Mouse (Mus musculus) brain, embryonic 14.5 days (tissue): ENCODE measurements around the gene Zdhhc8. TPM values are rescaled to one million over a fixed set of nuclear protein-coding genes. Genes with fewer than 3 reads are reported as not detected.

ENCODE experiments used
- DNase-seq: peaks from one replicate; pipeline ENCODE4 v3.0.0-alpha.2; 2011; ENCODE audit warnings: low read depth
- CTCF ChIP-seq: fragments of 200-500 bp; IDR thresholded peaks from 2 replicates; pipeline ENCODE4 v1.5.1; 2012; ENCODE audit warnings: inconsistent platforms, mild to moderate bottlenecking, moderate library complexity, borderline replicate concordance; ENCODE audit not compliant: insufficient read depth, insufficient read length; ENCODE audit errors: extremely low read depth
- POLR2A ChIP-seq: fragments of 200-500 bp; IDR thresholded peaks from 2 replicates; pipeline ENCODE4 v1.6.1; 2012; ENCODE audit warnings: mild to moderate bottlenecking, inconsistent platforms, borderline replicate concordance; ENCODE audit not compliant: poor library complexity, insufficient read depth, insufficient read length, severe bottlenecking; ENCODE audit errors: extremely low read depth
- polyA plus RNA-seq: library from polyadenylated mRNA; depleted of rRNA; stranded (reverse); fragments of >200 nt; gene quantifications from 2 replicates; pipeline ENCODE4 v1.2.3, GENCODE M21; 2012

Gene Zdhhc8
- polyA plus RNA-seq, 1 experiment = 60.4 TPM

DNA sequence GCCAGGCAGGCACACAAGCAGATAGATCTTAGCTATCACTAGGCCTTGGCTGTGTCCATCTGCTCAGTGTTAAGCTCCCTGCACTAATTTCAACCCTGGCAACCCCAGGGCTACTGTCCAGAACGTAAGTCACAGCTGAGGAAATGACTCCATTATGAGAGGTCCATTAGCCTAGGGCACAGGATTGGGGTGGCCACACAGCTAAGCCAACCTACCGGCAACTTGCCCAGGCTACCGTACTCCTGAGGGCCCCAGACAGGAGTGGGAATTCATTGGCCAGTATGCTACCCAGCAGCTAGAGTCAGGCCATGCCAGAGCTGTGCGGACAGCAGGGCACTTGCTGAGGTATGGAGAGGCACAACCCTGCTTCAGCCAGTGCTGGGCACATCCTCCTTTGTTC is 6.1 kb downstream of the Zdhhc8 start:
- no peak for DNase-seq
- TF ChIP-seq CTCF = no peak
- no peak for TF ChIP-seq POLR2A

DNA sequence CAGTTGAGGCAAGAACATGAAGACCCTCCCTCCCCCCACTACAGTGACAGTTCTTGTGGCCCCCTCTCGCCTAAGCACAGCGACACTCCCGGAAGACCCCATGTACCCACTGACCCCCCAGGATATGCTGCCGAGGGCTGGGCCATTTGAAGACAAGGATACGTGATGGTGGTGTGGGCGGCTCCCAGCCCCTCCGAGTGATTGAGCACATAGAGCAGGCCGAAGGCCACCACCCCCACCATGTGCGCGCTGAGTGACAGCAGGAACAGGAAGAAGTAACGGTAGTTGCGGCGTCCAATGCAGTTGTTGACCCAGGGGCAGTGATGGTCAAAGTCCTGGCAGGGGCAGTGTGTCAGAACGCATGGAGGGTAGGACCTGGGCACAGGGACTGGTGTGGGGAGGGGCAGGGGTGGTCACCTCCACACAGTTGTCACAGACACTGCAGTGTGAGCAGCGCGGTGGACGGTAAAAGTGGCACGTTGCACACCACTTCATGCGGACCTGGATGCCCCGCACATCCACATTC is 7.0 kb downstream of the Zdhhc8 start:
- TF ChIP-seq POLR2A (no peak), CTCF (no peak)
- no peak for DNase-seq

DNA sequence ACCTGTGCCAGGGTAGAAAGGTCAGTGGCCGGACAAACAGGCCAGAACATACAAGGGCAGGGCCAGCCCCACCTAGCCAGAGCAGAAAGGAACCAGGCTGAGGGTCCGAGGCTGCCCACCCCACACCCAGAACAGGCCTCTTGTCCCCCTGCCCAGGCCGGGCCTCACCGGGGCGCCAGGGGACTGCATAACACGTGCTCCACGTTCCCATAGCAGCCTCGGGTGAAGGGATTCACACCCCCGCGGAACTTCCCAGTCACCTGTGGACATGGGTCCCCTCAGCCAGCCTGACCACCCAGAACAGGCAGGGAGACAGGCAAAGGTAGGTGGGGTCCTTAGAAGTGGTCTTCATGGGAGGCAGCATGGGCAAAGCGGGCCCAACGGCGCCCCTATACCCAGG is 7.7 kb downstream of the Zdhhc8 start:
- TF ChIP-seq POLR2A (no peak), CTCF (no peak)

DNA sequence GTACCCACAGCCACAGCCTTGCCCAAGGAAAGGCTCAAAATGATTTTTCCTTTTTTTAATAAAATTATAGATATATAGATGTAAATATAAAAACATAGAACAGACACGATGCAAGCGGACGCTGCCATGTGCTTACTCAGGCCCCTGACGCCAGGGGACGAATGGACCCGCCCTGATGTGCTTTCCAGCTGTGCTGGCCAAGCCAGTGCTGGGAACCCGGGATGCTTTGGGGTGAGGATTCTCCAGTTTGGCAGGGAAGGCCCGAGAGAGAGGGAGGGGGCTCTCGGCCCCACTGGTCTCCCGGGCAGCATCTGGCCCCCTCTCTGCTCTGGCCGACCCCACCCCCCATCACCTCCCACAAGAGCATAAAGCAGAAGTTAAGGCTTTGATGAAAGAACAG is 12.7 kb downstream of the Zdhhc8 start:
- no peak for DNase-seq
- TF ChIP-seq CTCF (no peak), POLR2A (no peak)

More for the DNA sequence above, 7.7 kb downstream of the Zdhhc8 start:
- no peak for DNase-seq

DNA sequence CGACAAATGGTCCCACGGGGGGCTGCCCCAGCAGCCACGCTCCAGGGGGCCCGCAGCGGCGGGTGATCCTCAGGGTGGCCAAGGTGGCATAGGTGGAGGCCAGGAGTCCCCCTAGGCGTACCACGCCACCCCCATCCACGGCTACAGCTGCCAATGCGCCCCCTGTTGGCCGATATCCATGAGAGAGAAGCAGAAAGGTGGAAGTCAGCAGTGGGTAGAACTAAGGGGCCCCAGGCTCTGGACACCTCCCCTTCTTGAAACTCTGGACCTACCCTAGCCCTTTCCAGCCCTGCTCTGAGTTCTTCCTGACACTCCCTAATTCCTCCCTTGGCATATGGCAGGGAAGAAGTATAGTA is 13.4 kb downstream of the Zdhhc8 start:
- no peak for DNase-seq
- TF ChIP-seq POLR2A (no peak), CTCF (no peak)

DNA sequence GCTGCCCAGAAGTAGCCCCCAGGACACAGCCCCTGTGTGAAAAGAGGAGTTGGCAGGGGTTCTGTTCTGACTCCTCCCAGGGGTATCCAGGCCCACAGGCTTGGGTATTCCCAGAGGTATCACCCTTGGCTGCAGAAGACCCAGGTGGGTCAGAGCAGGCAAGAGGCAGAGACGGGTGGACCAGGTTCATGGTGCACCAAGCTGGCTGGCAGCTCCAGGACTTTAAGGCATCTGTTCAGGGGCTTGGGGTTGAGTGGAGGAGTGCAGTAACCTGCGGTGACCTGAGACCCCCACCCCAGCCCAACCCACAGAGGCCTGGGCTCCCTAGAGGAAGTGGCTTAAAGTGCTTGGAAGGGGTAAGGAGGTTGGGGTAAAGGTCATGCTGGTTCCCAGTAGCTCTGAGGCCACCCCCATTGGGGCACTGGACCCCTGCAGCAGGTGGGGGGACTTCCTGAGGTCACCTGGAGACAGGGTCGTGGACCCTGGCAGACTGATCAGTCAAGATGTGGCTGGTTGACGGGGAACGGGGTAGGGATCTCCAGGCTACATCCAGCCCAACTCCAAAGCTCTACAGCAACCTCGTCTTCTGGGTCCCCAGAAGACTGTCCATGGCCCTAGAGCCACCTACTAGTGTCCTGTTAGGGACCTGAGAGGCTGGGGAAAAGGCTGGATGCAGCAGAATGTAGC is 13.9 kb downstream of the Zdhhc8 start:
- DNase-seq = no peak
- no peak for TF ChIP-seq CTCF
- no peak for TF ChIP-seq POLR2A

DNA sequence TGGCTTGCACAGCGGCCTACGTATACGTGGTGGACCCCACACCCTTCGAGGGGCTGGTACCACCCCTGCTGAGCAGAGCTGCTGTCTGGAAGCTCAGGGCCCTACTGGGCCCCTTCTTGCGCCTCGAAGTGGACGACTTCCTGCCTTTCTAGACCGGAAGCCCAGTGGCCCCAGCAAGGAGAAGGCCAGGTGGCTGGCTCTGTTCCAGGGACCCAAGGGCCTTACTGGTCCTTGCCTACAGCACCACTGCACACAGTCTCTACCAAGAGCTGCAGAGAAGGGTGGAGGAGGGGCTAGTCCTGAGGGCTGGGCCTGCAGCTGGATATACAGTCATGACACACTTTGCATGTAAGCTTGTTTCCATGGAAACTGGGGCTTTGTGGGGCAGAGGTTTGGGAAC is 14.9 kb downstream of the Zdhhc8 start:
- no peak for TF ChIP-seq POLR2A
- peak; percentile 50 for DNase-seq

DNA sequence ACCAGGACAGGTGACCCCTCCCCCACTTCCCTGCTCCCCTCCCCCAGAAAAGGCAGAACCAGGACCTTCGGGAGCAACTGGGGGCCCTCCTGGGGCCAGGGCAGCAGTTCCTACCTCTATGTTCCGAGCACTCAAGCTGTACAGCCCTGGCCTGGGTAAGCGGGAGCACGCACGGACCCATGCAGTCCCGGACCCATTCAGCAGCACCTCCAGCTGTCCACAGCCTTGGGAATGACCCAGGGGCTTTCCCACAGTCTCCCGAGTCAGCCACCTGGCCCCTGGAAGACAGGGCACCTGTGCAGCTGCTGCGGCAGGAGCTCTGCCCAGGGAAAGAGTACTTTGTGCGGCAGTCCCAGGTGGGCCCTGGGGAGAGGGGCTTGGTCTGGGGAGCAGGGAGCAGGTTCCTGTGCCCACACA is 16.3 kb downstream of the Zdhhc8 start:
- TF ChIP-seq CTCF (no peak), POLR2A (no peak)
- DNase-seq = no peak

DNA sequence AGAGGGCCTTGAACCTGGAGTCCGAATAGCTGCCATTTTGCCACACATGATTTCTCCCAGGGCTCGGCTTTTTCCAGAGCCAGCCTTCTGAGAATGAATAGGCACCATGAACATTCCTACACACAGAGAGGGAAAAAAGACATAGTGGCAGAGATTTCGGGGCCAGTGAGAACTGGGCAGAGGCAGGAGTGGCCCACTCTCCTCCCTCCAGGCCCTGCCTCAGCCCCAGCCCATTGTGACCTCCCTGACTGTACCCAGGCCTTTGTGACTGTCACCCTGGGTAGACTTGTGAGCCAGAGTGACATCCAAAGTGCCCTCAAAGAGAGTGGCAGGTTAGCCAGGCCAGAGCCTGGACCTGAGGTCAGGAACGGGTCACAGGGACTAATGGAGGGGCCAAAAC is 17.4 kb downstream of the Zdhhc8 start, which contains the start of gene Ccdc188:
Gene Ccdc188 (plus strand): TSS at position 301 of the 400 bp plus-strand sequence.
- DNase-seq = no peak
- TF ChIP-seq CTCF (no peak), POLR2A (no peak)

DNA sequence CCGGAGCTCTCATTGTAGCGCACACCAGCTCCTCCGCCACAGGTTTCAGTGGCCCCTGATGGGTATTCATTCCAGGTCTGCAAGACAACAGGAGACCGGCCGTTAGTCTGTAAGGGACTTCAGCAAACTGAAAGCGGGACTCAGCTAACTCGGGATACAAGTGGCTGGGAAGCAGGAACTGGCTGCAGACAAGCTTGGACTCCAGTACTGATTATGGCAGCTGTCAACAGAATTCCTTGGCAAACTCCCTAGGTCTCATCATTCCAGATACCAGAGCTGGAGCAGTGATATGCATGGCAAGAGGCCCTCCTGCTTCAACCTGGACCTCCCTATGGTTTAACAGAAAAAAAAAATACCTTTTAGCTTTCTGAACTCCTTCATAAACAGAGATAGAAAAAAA is 20.1 kb downstream of the Zdhhc8 start:
- DNase-seq = peak; percentile 46
- no peak for TF ChIP-seq POLR2A
- no peak for TF ChIP-seq CTCF

DNA sequence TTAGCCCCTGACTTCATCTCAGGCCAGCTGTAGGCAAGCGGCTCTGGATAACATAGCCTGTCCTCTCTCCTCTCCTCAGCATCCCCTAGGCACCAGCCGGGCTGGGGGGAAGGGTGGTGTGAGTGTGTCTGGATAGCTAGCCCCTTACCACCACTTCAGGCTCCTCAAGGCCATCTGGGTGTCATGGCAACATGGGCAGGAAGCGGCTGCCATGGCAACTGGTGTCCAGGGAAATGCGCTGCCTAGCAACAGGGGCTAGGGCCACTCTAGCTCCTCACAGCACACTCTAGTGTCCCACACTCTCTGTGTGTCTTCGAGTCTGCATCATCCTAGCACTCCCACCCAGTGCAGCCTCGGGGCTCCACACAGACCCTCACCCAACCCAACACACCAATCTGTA is 21.2 kb downstream of the Zdhhc8 start:
- TF ChIP-seq POLR2A (no peak), CTCF (no peak)
- peak; percentile 97 for DNase-seq
